Mouse (Mus musculus): ENCODE measurements around the gene Plscr1. TPM values are rescaled to one million over a fixed set of nuclear protein-coding genes. Genes with fewer than 3 reads are reported as not detected.

Gene Plscr1
- total RNA-seq, 1 experiment, result 22.2 TPM

DNA sequence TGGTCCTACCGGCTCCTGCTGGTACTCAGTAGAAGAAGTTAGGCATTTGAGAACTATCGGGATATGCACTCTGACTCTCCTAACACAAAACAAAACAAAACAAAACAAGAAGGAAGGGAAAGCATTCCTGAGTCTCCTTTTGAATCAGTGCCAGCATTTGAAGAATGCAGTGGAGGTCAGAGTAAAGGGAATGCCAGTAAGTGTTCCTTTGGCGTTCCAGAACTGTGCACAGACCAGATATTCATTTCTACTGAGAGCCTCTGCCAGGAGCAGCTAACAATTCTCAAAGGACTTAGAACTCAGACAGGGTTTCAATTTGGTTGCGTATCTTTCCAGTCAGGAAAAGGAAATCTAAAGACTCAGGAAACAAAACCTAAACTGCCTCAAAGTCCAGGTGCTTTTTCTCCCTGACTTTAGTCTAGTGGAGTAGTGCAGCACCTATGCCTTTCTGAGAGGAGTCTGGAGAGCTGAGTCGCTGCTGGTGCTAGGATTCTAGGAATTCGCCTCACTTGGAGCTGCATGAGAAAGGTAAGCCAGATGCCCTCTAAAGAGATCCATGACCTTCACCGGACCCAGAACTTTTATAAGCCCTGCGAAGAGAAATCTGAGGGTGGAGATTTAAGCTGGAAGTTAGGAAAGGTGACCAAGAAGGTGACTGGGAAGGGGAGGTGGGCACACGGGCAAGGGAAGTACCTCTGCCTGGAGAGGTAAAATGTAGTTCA is 26.1 kb downstream of the Plscr1 start, which contains the start of gene Plscr2:
Gene Plscr2, plus strand, starts transcription at position 117 of the 722 bp plus-strand sequence.
- TF ChIP-seq ZC3H11A (IDR thresholded peaks at IDR 0.05; ENCODE audit: borderline replicate concordance, low read depth, low read length), result no peak
- H3K9ac ChIP-seq (ENCODE audit: insufficient read depth, low read depth, low read length, poor library complexity, severe bottlenecking), result no peak within 1 kb of the TSS
- no peak for DNase-seq (ENCODE audit: low read depth, low spot score)
- H3K4me3 ChIP-seq (ENCODE audit: insufficient read depth in 1 of 2, low read depth in 1 of 2, low read length in 2 of 2, poor library complexity in 1 of 2, severe bottlenecking in 1 of 2), result no peak within 1 kb of the TSS
- peaks cover 1% of the 10 kb centered on the region for H3K36me3 ChIP-seq (ENCODE audit: control insufficient read depth, insufficient read depth, low read length, poor library complexity, severe bottlenecking)
- no peaks in the 10 kb centered on the region for H3K9me3 ChIP-seq (ENCODE audit: control insufficient read depth, insufficient read depth, low read depth, low read length)
- no peak within 1 kb of the TSS for H3K27ac ChIP-seq (ENCODE audit: insufficient read depth, low read depth, low read length, poor library complexity, severe bottlenecking)
- H3K4me1 ChIP-seq (ENCODE audit: control insufficient read depth in 2 of 2, insufficient read depth in 2 of 2, low read length in 2 of 2, poor library complexity in 1 of 2), result 0 out of 4 replicates have a peak, but pooled peaks cover 2% of the 10 kb centered on the region in 2 experiments
- in situ Hi-C loops (cut with MboI; ENCODE audit: low sequenced_read_pairs in 2 of 2, unreplicated experiment in 2 of 2), result no loop called here

DNA sequence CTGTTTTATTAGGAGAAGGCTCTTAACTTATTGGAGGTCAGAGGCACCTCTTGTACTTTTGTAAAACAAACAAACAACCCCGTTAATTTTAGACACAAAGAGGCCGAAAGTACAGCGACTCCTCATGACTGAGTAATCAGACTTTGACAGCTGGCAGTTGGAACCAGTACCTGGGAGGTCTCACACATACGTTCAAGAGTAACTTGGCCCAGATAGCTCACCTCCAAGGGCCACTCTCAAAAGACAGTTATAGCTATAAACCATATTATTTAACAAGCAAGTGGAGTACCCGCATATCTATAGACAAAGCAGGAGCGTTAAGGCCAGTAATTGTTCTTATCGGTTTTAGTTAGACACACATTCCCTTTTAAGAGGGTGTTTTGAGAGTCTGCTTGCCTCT is 26.8 kb downstream of the Plscr1 start:
- H3K9me3 ChIP-seq (ENCODE audit: control insufficient read depth, insufficient read depth, low read depth, low read length), result no peaks in the 10 kb centered on the region
- H3K36me3 ChIP-seq (ENCODE audit: control insufficient read depth, insufficient read depth, low read length, poor library complexity, severe bottlenecking), result no peaks in the 10 kb centered on the region; the same call in none of the 2 replicates
- H3K9ac ChIP-seq (ENCODE audit: insufficient read depth, low read depth, low read length, poor library complexity, severe bottlenecking), result no peak overlapping the region
- in situ Hi-C loops (cut with MboI; ENCODE audit: low sequenced_read_pairs in 2 of 2, unreplicated experiment in 2 of 2), result no loop called here
- no peak for DNase-seq (ENCODE audit: low read depth, low spot score)
- TF ChIP-seq CHD2 (IDR thresholded peaks at IDR 0.05; ENCODE audit: low read depth, low read length), result no peak
- TF ChIP-seq HCFC1 (IDR thresholded peaks at IDR 0.05; ENCODE audit: borderline replicate concordance, insufficient read depth, low read length), result no peak
- no peak for TF ChIP-seq MAFK (IDR thresholded peaks at IDR 0.05; ENCODE audit: insufficient read depth, low read depth, low read length)
- TF ChIP-seq ZC3H11A (IDR thresholded peaks at IDR 0.05; ENCODE audit: borderline replicate concordance, low read depth, low read length), result no peak
- H3K4me1 ChIP-seq (ENCODE audit: control insufficient read depth in 2 of 2, insufficient read depth in 2 of 2, low read length in 2 of 2, poor library complexity in 1 of 2), result 0 out of 4 replicates have a peak, but pooled peaks cover 2% of the 10 kb centered on the region in 2 experiments
- H3K27ac ChIP-seq (ENCODE audit: insufficient read depth, low read depth, low read length, poor library complexity, severe bottlenecking), result no peak overlapping the region
- no peak overlapping the region for H3K4me3 ChIP-seq (ENCODE audit: insufficient read depth in 1 of 2, low read depth in 1 of 2, low read length in 2 of 2, poor library complexity in 1 of 2, severe bottlenecking in 1 of 2)

DNA sequence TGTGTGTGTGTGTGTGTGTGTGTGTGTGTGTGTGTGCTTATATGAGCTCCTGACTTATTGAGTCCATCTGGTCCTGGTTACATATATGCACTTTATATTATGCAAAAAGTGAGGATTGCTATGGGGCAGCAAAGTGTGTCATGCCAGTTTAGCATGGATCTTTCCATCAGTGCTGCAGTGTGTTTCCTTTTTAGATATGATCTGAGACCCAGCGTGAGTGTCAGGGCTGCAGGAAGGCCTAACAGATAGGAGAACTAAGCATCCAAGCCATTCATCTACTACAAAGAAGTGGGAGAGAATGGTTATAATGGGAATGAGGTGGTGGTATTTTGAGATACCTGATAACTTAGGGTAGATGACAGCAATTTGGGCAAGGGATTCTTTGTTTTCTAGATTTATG is 30.5 kb downstream of the Plscr1 start:
- in situ Hi-C loops (cut with MboI; ENCODE audit: low sequenced_read_pairs in 2 of 2, unreplicated experiment in 2 of 2), result no loop called here
- H3K9me3 ChIP-seq (ENCODE audit: control insufficient read depth, insufficient read depth, low read depth, low read length), result no peaks in the 10 kb centered on the region
- no peak for DNase-seq (ENCODE audit: low read depth, low spot score)
- H3K4me3 ChIP-seq (ENCODE audit: insufficient read depth in 1 of 2, low read depth in 1 of 2, low read length in 2 of 2, poor library complexity in 1 of 2, severe bottlenecking in 1 of 2), result no peak overlapping the region
- H3K9ac ChIP-seq (ENCODE audit: insufficient read depth, low read depth, low read length, poor library complexity, severe bottlenecking), result no peak overlapping the region
- no peaks in the 10 kb centered on the region for H3K36me3 ChIP-seq (ENCODE audit: control insufficient read depth, insufficient read depth, low read length, poor library complexity, severe bottlenecking)
- TF ChIP-seq MAFK (IDR thresholded peaks at IDR 0.05; ENCODE audit: insufficient read depth, low read depth, low read length) (no peak), CHD2 (IDR thresholded peaks at IDR 0.05; ENCODE audit: low read depth, low read length) (no peak), ZC3H11A (IDR thresholded peaks at IDR 0.05; ENCODE audit: borderline replicate concordance, low read depth, low read length) (no peak), HCFC1 (IDR thresholded peaks at IDR 0.05; ENCODE audit: borderline replicate concordance, insufficient read depth, low read length) (no peak)
- H3K4me1 ChIP-seq (ENCODE audit: control insufficient read depth in 2 of 2, insufficient read depth in 2 of 2, low read length in 2 of 2, poor library complexity in 1 of 2), result 0 out of 4 replicates have a peak, but pooled peaks cover 0 to 2% of the 10 kb centered on the region in 2 experiments
- no peak overlapping the region for H3K27ac ChIP-seq (ENCODE audit: insufficient read depth, low read depth, low read length, poor library complexity, severe bottlenecking)

DNA sequence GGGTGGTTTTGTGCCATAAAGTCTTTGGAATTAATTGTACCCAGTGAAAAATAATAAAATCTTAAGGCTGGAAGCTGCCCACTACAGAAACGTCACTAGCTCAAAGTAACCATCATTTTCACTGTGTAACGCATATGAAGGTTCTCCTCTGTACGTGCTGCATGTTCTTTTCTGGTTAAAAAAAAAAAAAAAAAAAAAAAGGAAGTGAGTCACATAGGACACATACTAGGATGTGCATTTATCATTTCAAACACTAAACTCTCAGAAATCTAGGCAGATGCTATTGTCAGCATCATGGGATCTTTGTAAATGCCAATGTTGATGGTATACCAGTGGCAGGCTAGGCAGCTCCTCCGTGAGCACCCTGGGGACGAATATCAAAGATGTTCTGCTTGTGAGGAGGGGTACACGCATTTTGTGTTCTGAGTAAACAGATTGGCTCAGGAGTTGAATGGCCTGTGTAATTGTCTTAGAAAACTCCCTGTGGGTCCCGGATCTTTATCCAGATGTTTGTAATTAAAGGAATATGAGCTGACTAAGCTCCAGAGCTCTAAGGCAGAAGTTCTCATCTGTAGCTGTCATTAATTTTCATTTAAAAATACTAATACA is 33.1 kb downstream of the Plscr1 start:
- Histone ChIP-seq H3K4me1 (ENCODE audit: control insufficient read depth in 2 of 2, insufficient read depth in 2 of 2, low read length in 2 of 2, poor library complexity in 1 of 2) (no peaks in the 10 kb centered on the region), H3K9me3 (ENCODE audit: control insufficient read depth, insufficient read depth, low read depth, low read length) (no peaks in the 10 kb centered on the region), H3K4me3 (ENCODE audit: insufficient read depth in 1 of 2, low read depth in 1 of 2, low read length in 2 of 2, poor library complexity in 1 of 2, severe bottlenecking in 1 of 2) (no peak overlapping the region), H3K36me3 (ENCODE audit: control insufficient read depth, insufficient read depth, low read length, poor library complexity, severe bottlenecking) (no peaks in the 10 kb centered on the region), H3K9ac (ENCODE audit: insufficient read depth, low read depth, low read length, poor library complexity, severe bottlenecking) (no peak overlapping the region), H3K27ac (ENCODE audit: insufficient read depth, low read depth, low read length, poor library complexity, severe bottlenecking) (no peak overlapping the region)
- in situ Hi-C loops (cut with MboI; ENCODE audit: low sequenced_read_pairs in 2 of 2, unreplicated experiment in 2 of 2), result no loop called here
- no peak for DNase-seq (ENCODE audit: low read depth, low spot score)
- no peak for TF ChIP-seq MAFK (IDR thresholded peaks at IDR 0.05; ENCODE audit: insufficient read depth, low read depth, low read length)
- no peak for TF ChIP-seq CHD2 (IDR thresholded peaks at IDR 0.05; ENCODE audit: low read depth, low read length)
- no peak for TF ChIP-seq ZNF384 (IDR thresholded peaks at IDR 0.05; ENCODE audit: low read depth, low read length)
- no peak for TF ChIP-seq ZC3H11A (IDR thresholded peaks at IDR 0.05; ENCODE audit: borderline replicate concordance, low read depth, low read length)
- TF ChIP-seq HCFC1 (IDR thresholded peaks at IDR 0.05; ENCODE audit: borderline replicate concordance, insufficient read depth, low read length), result no peak
